Mouse (Mus musculus) embryonic facial prominence, embryonic 13.5 days (tissue): Measurements from ENCODE around the gene Zdhhc14. TPM values are rescaled to one million over a fixed set of nuclear protein-coding genes. Genes with fewer than 3 reads are reported as not detected.

Experiments used
- ATAC-seq: fragments of 200-750 bp; cut with Nextera tagmentation; 2 replicates; pipeline ENCODE4 v1.8.0; 2017; ENCODE audit warnings: low read depth; ENCODE audit not compliant: insufficient number of reproducible peaks, insufficient read depth, low FRiP score, low TSS enrichment
- H3K27ac ChIP-seq: fragments of 300-500 bp; sonication (generic); 2 replicates; pipeline ENCODE4 v1.5.1; 2015; ENCODE audit warnings: moderate library complexity, mild to moderate bottlenecking, inconsistent platforms
- H3K27me3 ChIP-seq: fragments of 300-500 bp; sonication (generic); 2 replicates; pipeline ENCODE4 v1.6.1; 2015; ENCODE audit warnings: mild to moderate bottlenecking, inconsistent platforms
- H3K36me3 ChIP-seq: fragments of 300-500 bp; sonication (generic); 2 replicates; pipeline ENCODE4 v1.6.1; 2015; ENCODE audit warnings: mild to moderate bottlenecking, inconsistent platforms
- H3K4me1 ChIP-seq: fragments of 300-500 bp; sonication (generic); 2 replicates; pipeline ENCODE4 v1.6.1; 2015; ENCODE audit warnings: inconsistent platforms
- H3K4me2 ChIP-seq: fragments of 300-500 bp; sonication (generic); 2 replicates; pipeline ENCODE4 v1.6.1; 2015; ENCODE audit warnings: moderate library complexity, mild to moderate bottlenecking, inconsistent platforms
- H3K4me3 ChIP-seq: fragments of 300-500 bp; sonication (generic); 2 replicates; pipeline ENCODE4 v1.5.1; 2015; ENCODE audit warnings: mild to moderate bottlenecking, inconsistent platforms
- H3K9ac ChIP-seq: fragments of 300-500 bp; sonication (generic); 2 replicates; pipeline ENCODE4 v1.6.1; 2015; ENCODE audit warnings: mild to moderate bottlenecking, inconsistent platforms
- H3K9me3 ChIP-seq: fragments of 300-500 bp; sonication (generic); 2 replicates; pipeline ENCODE4 v1.6.1; 2016; ENCODE audit warnings: inconsistent platforms
- WGBS: fragments of 180-500 bp; shearing (Covaris S2); methylation state at CpG from one replicate; pipeline ENCODE4 v1.1.7; 2015; ENCODE audit warnings: mixed read lengths; 5-methylcytosine and 5-hydroxymethylcytosine counted together
- polyA plus RNA-seq: library from polyadenylated mRNA; unstranded; fragments of >200 nt; fragmentation: Nextera tagmentation; extraction: Ambion mirVana; gene quantifications from 2 replicates; pipeline ENCODE4 v1.2.1, GENCODE M21; 2015

Gene Zdhhc14
- polyA plus RNA-seq, 1 experiment from 2014 or later: 3.6 TPM

DNA sequence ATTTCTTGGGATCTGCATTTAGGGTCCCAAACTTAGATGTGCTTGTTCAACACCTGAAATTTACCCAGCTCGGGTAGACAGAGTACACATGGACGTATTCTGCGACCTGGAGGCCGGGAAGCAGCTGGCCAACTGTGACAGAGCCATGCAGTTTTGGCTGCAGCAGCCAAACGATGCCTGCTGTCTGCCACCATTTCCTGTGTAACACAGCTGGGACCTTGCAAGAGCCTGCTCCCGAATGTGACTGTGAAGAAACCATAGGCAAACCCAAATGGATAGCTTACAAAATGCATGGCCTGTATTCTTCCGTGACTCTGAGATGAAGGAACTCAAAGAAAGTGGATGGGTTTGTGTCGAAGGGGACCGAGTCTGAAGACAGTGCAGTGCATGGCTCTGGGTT is 4.2 kb upstream of the Zdhhc14 start:
- H3K27ac ChIP-seq: no peak overlapping the region
- H3K27me3 ChIP-seq: peaks cover 5% of the 10 kb centered on the region; the same call in 1 of the 2 replicates
- peaks cover 4% of the 10 kb centered on the region; the same call in 1 of the 2 replicates for H3K4me1 ChIP-seq
- ATAC-seq: no peak
- H3K4me2 ChIP-seq: no peak overlapping the region
- H3K9me3 ChIP-seq: no peaks in the 10 kb centered on the region
- H3K4me3 ChIP-seq: no peak overlapping the region
- no peak overlapping the region for H3K9ac ChIP-seq
- H3K36me3 ChIP-seq: no peaks in the 10 kb centered on the region
- WGBS: 59% methylated on average over 9 of the region's 9 CpGs

DNA sequence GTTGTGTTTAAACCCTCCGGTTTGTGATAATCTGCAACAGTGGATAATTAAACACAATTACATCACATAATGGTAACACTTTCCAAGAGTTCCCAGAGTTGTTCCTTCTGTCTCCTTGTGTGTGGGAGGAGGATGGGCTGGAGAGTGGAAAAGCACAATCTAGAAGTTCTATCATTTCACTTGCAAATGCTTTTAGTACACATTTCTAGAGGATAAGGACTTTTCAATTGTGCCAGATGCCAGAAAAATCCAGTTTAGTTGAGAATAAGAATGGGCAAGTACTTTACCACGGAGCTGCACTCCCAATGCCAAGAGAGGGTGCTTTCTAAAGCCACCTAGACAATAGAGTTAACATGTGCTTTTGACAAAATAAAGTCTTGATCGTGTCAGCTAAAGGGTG is 2.0 kb upstream of the Zdhhc14 start:
- ATAC-seq: no peak
- Histone ChIP-seq H3K9me3 (no peaks in the 10 kb centered on the region), H3K4me2 (no peak overlapping the region), H3K27ac (no peak overlapping the region), H3K4me1 (peaks cover 13% of the 10 kb centered on the region), H3K4me3 (no peak overlapping the region), H3K27me3 (peaks cover 23% of the 10 kb centered on the region), H3K36me3 (no peaks in the 10 kb centered on the region), H3K9ac (no peak overlapping the region)
- 74% methylated on average over 3 of the region's 3 CpGs for WGBS

DNA sequence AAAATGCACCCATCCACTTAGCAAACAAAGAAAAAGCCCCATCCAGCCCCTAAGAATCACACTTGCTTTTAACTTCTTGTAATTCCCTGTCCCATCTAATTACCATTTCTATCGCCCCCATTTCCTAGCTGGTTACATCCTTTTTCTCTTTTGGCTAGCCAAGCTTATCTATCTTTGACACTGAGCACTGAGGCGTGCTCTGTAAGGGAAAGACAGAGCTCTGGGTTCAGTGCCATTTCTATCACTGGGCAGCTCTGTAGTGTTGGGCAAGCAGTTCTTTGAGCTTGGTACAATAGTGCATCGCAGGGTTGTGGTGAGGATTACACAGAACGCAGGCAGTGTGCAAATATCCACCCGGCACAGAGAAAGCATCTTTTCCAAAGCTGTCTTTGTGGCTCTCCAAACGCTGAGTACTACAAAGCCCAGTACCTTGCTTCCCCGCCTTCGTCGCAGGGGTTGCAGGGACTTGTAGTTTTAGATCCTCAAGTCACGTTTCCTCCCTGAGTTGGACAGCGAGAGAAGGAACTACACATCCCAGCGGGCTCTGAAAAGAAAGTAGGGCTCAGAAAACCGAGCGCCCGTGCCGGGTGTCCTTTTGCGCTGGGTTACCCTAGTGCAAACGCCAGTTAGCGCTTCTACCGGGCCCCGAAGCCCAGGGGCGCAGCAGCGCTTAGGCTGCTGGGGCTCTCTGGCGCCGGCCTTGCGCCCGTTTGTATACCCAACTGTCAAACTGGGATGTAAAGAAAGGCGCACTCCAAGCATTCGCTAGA is 1.1 kb upstream of the Zdhhc14 start:
- Histone ChIP-seq H3K9me3 (no peaks in the 10 kb centered on the region), H3K9ac (peak overlapping the region; percentile 81), H3K4me2 (peak overlapping the region; percentile 99), H3K4me1 (peaks cover 13% of the 10 kb centered on the region), H3K27me3 (peaks cover 23% of the 10 kb centered on the region), H3K27ac (peak overlapping the region; percentile 92), H3K36me3 (no peaks in the 10 kb centered on the region), H3K4me3 (peak overlapping the region; percentile 66)
- 1% methylated on average over 29 of the region's 29 CpGs for WGBS
- ATAC-seq: peak; percentile 82

DNA sequence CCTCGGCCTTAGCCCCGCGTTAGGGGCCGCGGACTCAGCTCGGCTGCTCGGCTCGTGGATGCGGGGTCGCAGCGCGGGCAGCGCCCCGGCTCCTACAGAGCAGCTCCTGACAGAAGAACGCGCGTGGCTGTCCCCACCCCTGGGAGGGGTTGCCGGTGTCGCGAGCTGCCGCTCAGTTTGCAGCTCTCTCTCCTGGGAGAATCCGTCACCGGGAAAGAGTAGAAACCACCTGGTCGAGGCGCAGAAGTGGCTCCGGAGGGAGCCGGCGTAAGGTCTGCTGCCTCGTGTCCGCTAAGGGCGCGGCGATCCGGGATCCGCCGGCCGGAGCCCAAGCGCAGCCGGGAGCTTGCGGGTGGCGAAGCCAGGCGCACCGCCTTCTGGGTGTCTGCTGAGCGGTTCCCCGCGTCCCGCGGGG is 396 bp downstream of the Zdhhc14 start:
- H3K9ac ChIP-seq: peak overlapping the region; percentile 81
- H3K4me2 ChIP-seq: peak overlapping the region; percentile 99
- peaks cover 13% of the 10 kb centered on the region for H3K4me1 ChIP-seq
- H3K4me3 ChIP-seq: peak overlapping the region; percentile 66
- H3K9me3 ChIP-seq: no peaks in the 10 kb centered on the region
- ATAC-seq: peak; percentile 27; the same call in 1 of the 2 replicates
- peaks cover 23% of the 10 kb centered on the region for H3K27me3 ChIP-seq
- WGBS: under 1% methylated on average over 47 of the region's 48 CpGs
- peak overlapping the region; percentile 71 for H3K27ac ChIP-seq
- no peaks in the 10 kb centered on the region for H3K36me3 ChIP-seq

DNA sequence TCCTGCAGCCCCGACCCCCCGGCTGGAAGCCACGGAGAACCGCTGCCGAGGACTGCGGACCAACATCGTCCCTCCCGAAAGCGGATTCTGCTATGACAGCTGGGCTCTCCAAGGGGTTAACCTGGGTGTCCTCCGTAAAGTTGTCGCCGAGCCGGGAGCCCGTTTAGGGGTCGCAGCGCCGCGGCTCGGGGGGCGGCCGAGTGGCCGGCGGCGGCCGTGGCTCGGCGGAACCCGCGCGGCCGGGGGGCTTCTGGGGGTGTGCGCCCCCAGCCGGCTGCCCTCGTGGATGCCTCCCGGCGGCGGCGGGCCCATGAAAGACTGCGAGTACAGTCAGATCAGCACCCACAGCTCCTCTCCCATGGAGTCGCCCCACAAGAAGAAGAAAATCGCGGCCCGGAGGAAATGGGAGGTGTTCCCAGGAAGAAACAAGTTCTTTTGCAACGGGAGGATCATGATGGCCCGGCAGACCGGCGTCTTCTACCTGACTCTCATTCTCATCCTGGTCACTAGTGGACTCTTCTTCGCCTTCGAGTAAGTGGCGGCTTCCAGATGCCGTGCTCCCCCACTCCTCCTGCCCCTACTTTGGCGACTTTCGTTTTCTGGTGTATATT is 909 bp downstream of the Zdhhc14 start:
- no peaks in the 10 kb centered on the region for H3K36me3 ChIP-seq
- H3K27ac ChIP-seq: 0 out of 2 replicates have a peak overlapping the region, but pooled peaks have one; percentile 71
- peak overlapping the region; percentile 66 for H3K4me3 ChIP-seq
- H3K27me3 ChIP-seq: peaks cover 23% of the 10 kb centered on the region
- peaks cover 13% of the 10 kb centered on the region for H3K4me1 ChIP-seq
- ATAC-seq: no peak
- WGBS: 2% methylated on average over 53 of the region's 53 CpGs
- H3K4me2 ChIP-seq: peak overlapping the region; percentile 99
- no peaks in the 10 kb centered on the region for H3K9me3 ChIP-seq
- H3K9ac ChIP-seq: peak overlapping the region; percentile 81

DNA sequence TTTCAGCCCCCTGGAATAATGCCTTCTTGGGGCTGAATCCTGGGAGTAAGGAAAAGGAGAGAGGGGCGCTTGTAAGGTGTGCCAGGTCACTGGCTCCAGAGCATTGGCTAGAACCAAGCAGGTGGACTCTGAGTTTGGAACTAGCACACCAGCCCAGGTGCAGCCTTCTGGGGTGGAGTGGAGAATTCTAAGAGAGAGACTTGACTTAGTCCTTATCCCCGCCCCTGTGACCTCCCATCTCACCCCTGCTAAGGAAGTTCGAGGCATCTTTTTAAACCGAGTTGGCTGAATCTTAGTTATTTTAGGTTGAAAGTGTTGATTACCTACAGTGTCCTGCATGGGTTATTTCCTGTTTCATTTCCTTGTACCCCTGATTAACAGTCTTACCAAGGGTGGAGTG is 1.5 kb downstream of the Zdhhc14 start:
- H3K9ac ChIP-seq: peak overlapping the region; percentile 81

DNA sequence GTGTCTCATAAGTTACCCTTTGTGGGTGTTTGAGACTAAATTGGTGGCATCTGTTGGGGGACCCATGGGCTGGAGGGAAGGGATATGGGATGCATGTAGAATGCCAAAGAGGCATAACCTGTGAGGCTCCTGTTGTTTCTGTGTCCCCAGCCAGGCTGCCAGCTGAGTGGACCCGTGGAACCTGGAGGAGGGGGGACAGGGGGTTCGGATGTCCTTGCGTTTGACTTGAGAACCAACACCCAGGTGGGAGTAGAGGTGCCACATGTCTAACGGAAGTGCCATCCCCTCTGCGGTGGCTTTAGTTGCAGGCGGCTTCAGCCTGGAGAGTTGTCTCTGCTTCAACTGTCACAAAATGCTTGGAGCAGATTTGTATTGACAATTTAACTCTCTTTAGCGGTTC is 2.5 kb downstream of the Zdhhc14 start:
- no peaks in the 10 kb centered on the region for H3K9me3 ChIP-seq
- WGBS: 85% methylated on average over 7 of the region's 7 CpGs
- peaks cover 13% of the 10 kb centered on the region for H3K4me1 ChIP-seq
- ATAC-seq: no peak
- H3K4me2 ChIP-seq: peak overlapping the region; percentile 99
- no peak overlapping the region for H3K27ac ChIP-seq
- no peaks in the 10 kb centered on the region for H3K36me3 ChIP-seq
- peaks cover 18% of the 10 kb centered on the region for H3K27me3 ChIP-seq
- H3K9ac ChIP-seq: no peak overlapping the region
- H3K4me3 ChIP-seq: peak overlapping the region; percentile 66; the same call in 1 of the 2 replicates

More for the DNA sequence above, 1.5 kb downstream of the Zdhhc14 start:
- 12% methylated on average over 4 of the region's 4 CpGs for WGBS
- H3K9me3 ChIP-seq: no peaks in the 10 kb centered on the region
- no peak overlapping the region for H3K27ac ChIP-seq
- peak overlapping the region; percentile 66 for H3K4me3 ChIP-seq
- peaks cover 13% of the 10 kb centered on the region for H3K4me1 ChIP-seq
- no peak for ATAC-seq
- H3K27me3 ChIP-seq: peaks cover 23% of the 10 kb centered on the region
- peak overlapping the region; percentile 99 for H3K4me2 ChIP-seq
- no peaks in the 10 kb centered on the region for H3K36me3 ChIP-seq

DNA sequence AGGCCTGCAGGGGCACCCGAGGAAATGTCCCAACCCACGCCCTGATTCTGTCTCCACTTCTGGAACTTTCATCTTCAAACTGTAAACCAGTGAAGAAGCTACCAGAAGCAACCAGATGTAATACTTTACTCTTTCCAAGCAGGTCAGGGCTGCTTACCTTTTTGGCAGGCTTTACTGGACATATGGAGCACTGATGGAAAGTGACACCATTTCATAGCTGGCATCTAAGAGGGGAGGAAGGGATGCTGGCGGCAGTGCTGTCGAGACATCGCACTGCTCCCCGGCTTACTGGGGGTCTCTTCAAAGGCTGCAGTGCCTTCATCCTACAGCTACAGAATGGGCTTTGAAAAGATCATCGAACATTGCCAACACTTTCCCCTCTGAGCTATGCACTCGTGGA is 5.3 kb downstream of the Zdhhc14 start:
- 79% methylated on average over 8 of the region's 8 CpGs for WGBS
- H3K4me3 ChIP-seq: no peak overlapping the region
- peaks cover 18% of the 10 kb centered on the region for H3K27me3 ChIP-seq
- no peaks in the 10 kb centered on the region for H3K36me3 ChIP-seq
- H3K4me2 ChIP-seq: no peak overlapping the region
- H3K27ac ChIP-seq: no peak overlapping the region
- no peak for ATAC-seq
- H3K9ac ChIP-seq: no peak overlapping the region
- no peaks in the 10 kb centered on the region for H3K9me3 ChIP-seq
- H3K4me1 ChIP-seq: peaks cover 9% of the 10 kb centered on the region

DNA sequence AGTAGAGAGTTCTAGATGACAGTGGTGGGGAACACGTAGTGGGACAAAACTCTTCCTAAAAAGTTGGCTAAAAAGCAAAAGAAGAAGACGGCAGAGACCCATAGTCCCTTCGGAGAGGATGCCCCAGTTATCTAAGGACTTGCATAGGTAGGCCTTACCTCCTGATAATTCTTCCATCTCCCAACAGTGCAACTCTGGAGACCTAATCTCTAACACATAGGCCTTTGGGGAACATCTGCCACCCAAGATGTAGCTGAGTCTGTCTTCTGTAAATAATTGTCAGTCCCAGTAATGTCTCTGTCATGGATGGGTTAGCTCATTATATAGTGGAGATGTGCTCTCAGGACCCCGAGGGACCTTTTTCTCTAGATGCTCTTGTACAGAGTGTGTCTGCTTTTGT is 6.6 kb downstream of the Zdhhc14 start:
- no peak for ATAC-seq
- Histone ChIP-seq H3K27ac (no peak overlapping the region), H3K9ac (no peak overlapping the region), H3K36me3 (no peaks in the 10 kb centered on the region), H3K9me3 (no peaks in the 10 kb centered on the region), H3K4me3 (no peak overlapping the region), H3K27me3 (peaks cover 13% of the 10 kb centered on the region), H3K4me1 (peaks cover 2% of the 10 kb centered on the region; the same call in 1 of the 2 replicates), H3K4me2 (no peak overlapping the region)
- 91% methylated on average over 4 of the region's 4 CpGs for WGBS

DNA sequence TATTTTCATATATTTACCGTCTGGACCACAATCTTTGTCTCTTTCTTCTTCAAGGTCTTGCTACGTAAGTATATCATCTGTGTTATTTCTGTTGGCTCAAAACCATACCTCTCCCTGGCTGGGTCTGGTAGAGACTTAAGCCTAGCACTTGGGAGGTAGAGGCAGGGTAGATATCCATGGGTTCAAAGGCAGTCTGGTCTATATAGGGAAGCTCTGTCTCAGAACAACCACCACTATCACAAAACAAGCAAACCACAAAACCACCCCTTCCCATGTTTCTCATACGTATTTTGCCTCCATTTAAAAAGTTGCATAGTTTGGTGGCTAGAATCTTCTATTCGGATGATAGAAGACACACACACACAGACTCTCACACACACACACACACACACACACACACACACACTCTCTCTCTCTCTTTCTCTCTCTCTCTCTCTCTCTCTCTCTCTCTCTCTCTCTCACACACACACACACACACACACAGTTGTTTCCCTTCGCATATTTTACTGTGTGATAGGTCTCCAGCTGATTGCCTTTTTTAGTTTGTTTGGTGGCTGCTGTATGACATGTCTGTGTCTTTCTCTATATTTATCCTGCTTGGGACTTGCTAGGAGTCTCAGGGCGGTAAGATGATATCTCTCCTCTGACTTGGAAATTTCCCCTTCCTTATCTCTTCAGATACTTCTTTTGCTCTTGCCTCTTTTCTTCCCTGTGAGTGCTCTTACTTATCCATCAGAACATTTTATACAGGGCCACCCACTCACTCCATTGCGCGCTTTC is 11.8 kb downstream of the Zdhhc14 start:
- no peak for ATAC-seq
- no peak overlapping the region for H3K9ac ChIP-seq
- H3K4me3 ChIP-seq: no peak overlapping the region
- peaks cover 14% of the 10 kb centered on the region for H3K4me1 ChIP-seq
- 86% methylated on average over 8 of the region's 8 CpGs for WGBS
- no peaks in the 10 kb centered on the region for H3K27me3 ChIP-seq
- H3K9me3 ChIP-seq: no peaks in the 10 kb centered on the region
- H3K36me3 ChIP-seq: no peaks in the 10 kb centered on the region
- no peak overlapping the region for H3K4me2 ChIP-seq
- H3K27ac ChIP-seq: no peak overlapping the region

DNA sequence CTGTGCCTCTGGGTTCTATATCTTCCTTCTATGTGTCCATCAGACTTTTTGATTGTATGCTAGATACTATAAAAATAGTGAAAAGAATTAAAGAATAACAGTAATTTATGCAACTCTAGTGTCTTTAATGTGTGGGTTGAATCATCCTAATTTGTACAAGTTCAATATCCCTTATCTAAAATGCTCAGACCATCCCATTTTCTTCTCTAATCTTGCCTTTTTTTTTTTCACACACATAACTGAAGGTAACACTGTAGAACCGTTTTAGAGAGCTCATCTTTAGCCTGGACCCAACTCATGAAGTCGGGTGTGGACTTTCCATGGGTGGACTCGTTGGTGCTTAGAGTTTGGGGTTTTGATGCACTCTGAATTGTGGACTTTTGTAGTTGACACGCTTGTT is 12.6 kb downstream of the Zdhhc14 start:
- H3K9me3 ChIP-seq: no peaks in the 10 kb centered on the region
- H3K27ac ChIP-seq: no peak overlapping the region
- H3K4me2 ChIP-seq: no peak overlapping the region
- no peaks in the 10 kb centered on the region for H3K27me3 ChIP-seq
- H3K4me3 ChIP-seq: no peak overlapping the region
- no peak for ATAC-seq
- H3K36me3 ChIP-seq: no peaks in the 10 kb centered on the region
- peaks cover 14% of the 10 kb centered on the region for H3K4me1 ChIP-seq
- no peak overlapping the region for H3K9ac ChIP-seq
- WGBS: 82% methylated on average over 4 of the region's 4 CpGs
